Mouse (Mus musculus) midbrain, embryonic 11.5 days (tissue): ENCODE results near the gene Cox17. TPM values are rescaled to one million over a fixed set of nuclear protein-coding genes. Genes with fewer than 3 reads are reported as not detected.

Experiments
- ATAC-seq: fragments of 200-750 bp; cut with Nextera tagmentation; 2 replicates; pipeline ENCODE4 v1.8.0; 2017; ENCODE audit warnings: moderate TSS enrichment, moderate library complexity; ENCODE audit not compliant: low FRiP score
- DNase-seq: peaks from one replicate; pipeline ENCODE4 v3.0.0; 2015; ENCODE audit warnings: low spot score; ENCODE audit errors: missing footprints
- H3K27ac ChIP-seq: fragments of 300-500 bp; sonication (generic); 2 replicates; pipeline ENCODE4 v1.5.1; 2014; ENCODE audit warnings: low read depth, low read length
- H3K27me3 ChIP-seq: fragments of 300-500 bp; sonication (generic); 2 replicates; pipeline ENCODE4 v1.6.1; 2014; ENCODE audit warnings: mild to moderate bottlenecking, low read length, moderate library complexity, mixed read lengths; ENCODE audit not compliant: control insufficient read depth, insufficient read depth
- H3K36me3 ChIP-seq: fragments of 300-500 bp; sonication (generic); 2 replicates; pipeline ENCODE4 v1.6.1; 2014; ENCODE audit warnings: mild to moderate bottlenecking, low read length, moderate library complexity, mixed read lengths; ENCODE audit not compliant: control insufficient read depth, insufficient read depth
- H3K4me1 ChIP-seq: fragments of 300-500 bp; sonication (generic); 2 replicates; pipeline ENCODE4 v1.6.1; 2014; ENCODE audit warnings: low read length; ENCODE audit not compliant: control insufficient read depth, insufficient read depth
- H3K4me2 ChIP-seq: fragments of 300-500 bp; sonication (generic); 2 replicates; pipeline ENCODE4 v1.6.1; 2014; ENCODE audit warnings: mild to moderate bottlenecking, moderate library complexity
- H3K4me3 ChIP-seq: fragments of 300-500 bp; sonication (generic); 2 replicates; pipeline ENCODE4 v1.5.1; 2014; ENCODE audit warnings: low read depth, low read length
- H3K9ac ChIP-seq: fragments of 300-500 bp; sonication (generic); 2 replicates; pipeline ENCODE4 v1.6.1; 2014; ENCODE audit warnings: low read length
- H3K9me3 ChIP-seq: fragments of 300-500 bp; sonication (generic); 2 replicates; pipeline ENCODE4 v1.6.1; 2016; ENCODE audit warnings: low read length; ENCODE audit not compliant: control insufficient read depth
- WGBS: fragments of 180-500 bp; shearing (Covaris S2); extraction: QIAGEN DNeasy Blood & Tissue Kit; methylation state at CpG from one replicate; pipeline ENCODE4 v1.1.7; 2014; 5-methylcytosine and 5-hydroxymethylcytosine counted together
- polyA plus RNA-seq: library from polyadenylated mRNA; unstranded; fragments of >200 nt; fragmentation: Nextera tagmentation; extraction: Ambion mirVana; gene quantifications from 2 replicates; pipeline ENCODE4 v1.2.1, GENCODE M21; 2014

Gene Cox17
- polyA plus RNA-seq, 1 experiment from 2014 or later: 122 TPM

DNA sequence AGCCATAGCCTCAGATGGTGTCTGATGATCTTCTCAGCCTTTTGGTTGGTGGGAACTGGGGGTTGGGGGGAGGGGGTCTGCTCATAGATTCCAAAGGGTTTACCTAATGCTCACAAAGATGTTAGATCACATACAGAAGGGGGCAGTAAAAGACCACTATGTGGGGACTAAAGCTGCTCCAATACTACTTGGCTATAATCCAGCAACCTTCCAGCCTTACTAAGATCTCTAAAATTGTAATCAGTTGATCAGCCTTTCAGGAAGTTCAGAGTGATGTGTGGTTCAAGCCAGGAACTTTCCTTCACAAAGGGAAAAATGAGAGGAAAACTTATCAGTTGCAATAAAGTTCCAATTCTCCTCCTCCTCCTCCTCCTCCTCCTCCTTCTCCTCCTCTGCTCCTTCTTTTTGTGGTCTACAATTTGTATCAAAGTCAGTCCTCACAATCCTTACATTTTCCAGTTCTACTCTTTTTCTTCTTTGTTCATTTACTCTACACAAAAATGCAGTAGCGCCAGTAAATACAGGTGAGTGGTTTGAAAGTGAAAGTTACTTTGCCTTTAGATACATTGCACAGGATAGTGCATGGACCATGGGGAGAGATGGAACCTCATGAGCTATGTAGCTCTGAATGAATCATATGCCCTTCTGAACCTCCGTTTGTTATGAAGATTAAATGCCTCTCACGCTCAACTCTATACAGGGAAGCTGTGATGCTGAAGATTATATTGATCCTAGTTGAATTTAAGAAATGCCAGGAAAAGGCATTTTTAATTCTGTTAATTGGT, 1.7 kb upstream of the Cox17 start:
- 82% methylated on average over 3 of the region's 3 CpGs for WGBS
- Histone ChIP-seq H3K4me3 (no peak overlapping the region), H3K4me1 (peaks cover 13% of the 10 kb centered on the region), H3K27me3 (no peaks in the 10 kb centered on the region), H3K36me3 (no peaks in the 10 kb centered on the region), H3K9ac (no peak overlapping the region), H3K27ac (no peak overlapping the region), H3K4me2 (no peak overlapping the region), H3K9me3 (no peaks in the 10 kb centered on the region)
- DNase-seq (peak; percentile 89), ATAC-seq (no peak)

GRCm38 (mm10) chr16:38347588-38347987, 797 bp downstream of the Cox17 start:
- DNase-seq (no peak), ATAC-seq (no peak)
- Histone ChIP-seq H3K9me3 (no peaks in the 10 kb centered on the region), H3K4me3 (peak overlapping the region; percentile 88), H3K36me3 (peaks cover 2% of the 10 kb centered on the region; the same call in 1 of the 2 replicates), H3K4me2 (peak overlapping the region; percentile 65), H3K9ac (peak overlapping the region; percentile 41), H3K4me1 (peaks cover 5% of the 10 kb centered on the region), H3K27me3 (no peaks in the 10 kb centered on the region), H3K27ac (no peak overlapping the region)
- WGBS: 64% methylated on average over 6 of the region's 6 CpGs

- Histone ChIP-seq H3K4me2 (peak overlapping the region; percentile 4; the same call in 1 of the 2 replicates), H3K27ac (no peak overlapping the region), H3K9ac (no peak overlapping the region), H3K36me3 (peaks cover 2% of the 10 kb centered on the region; the same call in 1 of the 2 replicates), H3K9me3 (no peaks in the 10 kb centered on the region), H3K4me1 (peaks cover 5% of the 10 kb centered on the region), H3K4me3 (no peak overlapping the region), H3K27me3 (no peaks in the 10 kb centered on the region)
- ATAC-seq: no peak
- 92% methylated on average over 9 of the region's 9 CpGs for WGBS
- DNase-seq: no peak
Observed at GRCm38 (mm10) chr16:38348217-38348761, 1.5 kb downstream of the Cox17 start.

DNA sequence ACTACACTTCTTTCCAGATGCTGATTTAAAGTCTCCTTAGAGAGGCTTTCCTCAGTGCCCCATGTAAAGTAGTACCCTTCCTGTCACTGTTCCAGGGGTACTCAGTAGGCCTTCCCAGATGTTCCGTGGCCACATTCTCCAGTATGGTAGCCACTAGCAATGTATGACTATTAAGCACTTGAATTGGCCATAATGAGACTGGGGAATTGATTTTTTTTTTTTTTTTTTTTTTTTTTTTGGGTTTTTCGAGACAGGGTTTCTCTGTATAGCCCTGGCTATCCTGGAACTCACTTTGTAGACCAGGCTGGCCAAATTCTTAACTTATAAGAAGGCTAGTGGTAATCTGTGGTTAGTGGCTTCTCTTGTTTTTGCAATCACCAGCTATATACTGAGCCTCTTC, 3.1 kb downstream of the Cox17 start:
- no peak for DNase-seq
- no peaks in the 10 kb centered on the region for H3K27me3 ChIP-seq
- peaks cover 2% of the 10 kb centered on the region; the same call in 1 of the 2 replicates for H3K36me3 ChIP-seq
- H3K4me3 ChIP-seq: no peak overlapping the region
- H3K4me1 ChIP-seq: peaks cover 5% of the 10 kb centered on the region
- no peaks in the 10 kb centered on the region for H3K9me3 ChIP-seq
- no peak overlapping the region for H3K27ac ChIP-seq
- 87% methylated on average over 2 of the region's 2 CpGs for WGBS
- ATAC-seq: no peak
- H3K9ac ChIP-seq: no peak overlapping the region
- no peak overlapping the region for H3K4me2 ChIP-seq

DNA sequence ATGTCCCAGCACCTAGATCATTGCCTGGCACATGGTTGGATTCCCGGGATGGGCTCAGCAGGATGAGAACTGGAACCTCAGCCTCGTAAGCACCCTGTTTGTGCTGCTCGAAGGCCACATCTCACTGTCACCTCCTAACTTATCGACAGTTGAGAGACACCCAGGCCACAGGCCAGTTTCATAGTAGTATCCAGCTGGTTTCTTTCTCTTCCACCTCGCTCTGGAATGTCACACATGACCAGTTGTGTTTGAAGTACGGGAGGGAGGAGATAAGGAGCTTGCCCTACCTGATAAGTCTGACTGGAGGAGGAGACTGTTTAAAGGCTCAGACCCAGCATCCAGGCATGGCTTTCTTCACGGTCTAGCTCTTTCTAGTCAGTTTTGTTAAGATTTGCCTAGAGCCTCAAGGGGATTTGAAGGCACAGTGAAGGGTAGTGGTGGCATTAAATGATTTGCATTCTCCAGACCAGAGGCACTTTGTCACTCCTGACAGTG, 3.6 kb downstream of the Cox17 start:
- ATAC-seq (no peak), DNase-seq (no peak)
- 89% methylated on average over 7 of the region's 7 CpGs for WGBS
- Histone ChIP-seq H3K27ac (no peak overlapping the region), H3K27me3 (no peaks in the 10 kb centered on the region), H3K9ac (no peak overlapping the region), H3K4me2 (no peak overlapping the region), H3K4me3 (no peak overlapping the region), H3K9me3 (no peaks in the 10 kb centered on the region), H3K4me1 (peaks cover 5% of the 10 kb centered on the region), H3K36me3 (peaks cover 2% of the 10 kb centered on the region; the same call in 1 of the 2 replicates)

GRCm38 (mm10) chr16:38350939-38351338, 4.1 kb downstream of the Cox17 start:
- Histone ChIP-seq H3K27me3 (no peaks in the 10 kb centered on the region), H3K9me3 (no peaks in the 10 kb centered on the region), H3K4me1 (peaks cover 5% of the 10 kb centered on the region), H3K27ac (no peak overlapping the region), H3K4me3 (no peak overlapping the region), H3K9ac (no peak overlapping the region), H3K4me2 (no peak overlapping the region), H3K36me3 (peaks cover 2% of the 10 kb centered on the region; the same call in 1 of the 2 replicates)
- 89% methylated on average over 6 of the region's 6 CpGs for WGBS
- DNase-seq: no peak
- ATAC-seq: no peak

GRCm38 (mm10) chr16:38352031-38352430, 5.2 kb downstream of the Cox17 start:
- Histone ChIP-seq H3K9ac (no peak overlapping the region), H3K4me3 (no peak overlapping the region), H3K27ac (no peak overlapping the region), H3K4me1 (peaks cover 5% of the 10 kb centered on the region), H3K9me3 (no peaks in the 10 kb centered on the region), H3K27me3 (no peaks in the 10 kb centered on the region), H3K36me3 (peaks cover 5% of the 10 kb centered on the region; the same call in 1 of the 2 replicates), H3K4me2 (no peak overlapping the region)
- WGBS: 83% methylated on average over 7 of the region's 7 CpGs
- no peak for ATAC-seq
- DNase-seq: no peak

DNA sequence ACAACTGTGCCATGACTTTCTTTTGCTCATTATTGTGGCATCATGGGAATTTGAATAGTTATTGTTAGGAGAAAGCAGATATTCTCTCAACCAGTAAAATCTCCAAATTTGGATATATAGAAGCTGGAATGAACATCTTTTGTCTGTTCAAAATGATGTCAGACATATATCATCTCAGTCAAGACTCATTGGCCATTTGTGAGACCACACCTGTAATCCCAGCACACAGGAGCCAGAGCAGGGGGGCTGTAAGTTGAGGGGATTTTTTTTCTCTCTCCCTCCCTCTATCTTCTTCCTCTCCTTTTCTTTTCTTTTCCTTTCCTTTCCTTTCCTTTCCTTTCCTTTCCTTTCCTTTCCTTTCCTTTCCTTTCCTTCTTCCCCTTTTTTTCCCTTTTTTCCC, 6.1 kb downstream of the Cox17 start:
- Histone ChIP-seq H3K4me2 (no peak overlapping the region), H3K4me1 (peaks cover under 1% of the 10 kb centered on the region; the same call in 1 of the 2 replicates), H3K36me3 (peaks cover 5% of the 10 kb centered on the region; the same call in 1 of the 2 replicates), H3K4me3 (no peak overlapping the region), H3K27ac (no peak overlapping the region), H3K9ac (no peak overlapping the region), H3K9me3 (no peaks in the 10 kb centered on the region), H3K27me3 (no peaks in the 10 kb centered on the region)
- no peak for ATAC-seq
- no peak for DNase-seq

GRCm38 (mm10) chr16:38353642-38354041, 6.9 kb downstream of the Cox17 start:
- H3K27ac ChIP-seq: no peak overlapping the region
- 92% methylated on average over 2 of the region's 2 CpGs for WGBS
- H3K9me3 ChIP-seq: no peaks in the 10 kb centered on the region
- H3K36me3 ChIP-seq: peaks cover 5% of the 10 kb centered on the region; the same call in 1 of the 2 replicates
- no peak overlapping the region for H3K9ac ChIP-seq
- H3K4me3 ChIP-seq: no peak overlapping the region
- H3K27me3 ChIP-seq: no peaks in the 10 kb centered on the region
- ATAC-seq (no peak), DNase-seq (no peak)
- no peaks in the 10 kb centered on the region for H3K4me1 ChIP-seq
- H3K4me2 ChIP-seq: no peak overlapping the region
